Mouse (Mus musculus): Measurements from ENCODE around the gene Slc6a11. TPM values are rescaled to one million over a fixed set of nuclear protein-coding genes. Genes with fewer than 3 reads are reported as not detected.

Gene Slc6a11
- total and polyA plus RNA-seq, 3 experiments, result not detected

DNA sequence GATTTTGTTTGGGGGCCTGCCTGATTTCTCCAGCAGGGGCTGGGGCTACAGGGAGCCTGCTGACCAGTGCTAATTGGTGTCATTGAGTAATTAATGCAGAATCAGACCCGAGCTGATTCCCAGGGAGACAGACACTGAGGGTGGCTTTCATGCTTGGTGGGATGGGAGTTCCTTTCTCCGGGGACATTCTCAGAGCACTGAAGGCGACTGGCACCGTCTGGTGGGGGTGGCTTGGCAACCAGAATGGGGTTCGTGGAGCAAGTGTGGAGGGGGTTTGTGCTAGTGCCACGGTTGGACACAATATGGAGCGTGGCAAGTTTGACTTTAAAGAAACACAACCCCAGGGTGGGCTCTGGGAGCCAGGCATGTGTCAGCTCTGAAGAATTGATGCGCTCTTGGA, 29.7 kb downstream of the Slc6a11 start:
- TF ChIP-seq UBTF (IDR thresholded peaks at IDR 0.05; ENCODE audit: borderline replicate concordance, insufficient read depth, low read depth, low read length), result no peak
- TF ChIP-seq NRF1 (IDR thresholded peaks at IDR 0.05; ENCODE audit: insufficient read depth, low read depth, low read length, poor library complexity, severe bottlenecking), result no peak
- TF ChIP-seq EP300 (IDR thresholded peaks at IDR 0.05; ENCODE audit: low read depth in 1 of 2, low read length in 2 of 2), result no peak
- TF ChIP-seq JUND (IDR thresholded peaks at IDR 0.05; ENCODE audit: low read depth, low read length), result no peak
- no peak for TF ChIP-seq HCFC1 (IDR thresholded peaks at IDR 0.05; ENCODE audit: low read depth, low read length)
- no peak for TF ChIP-seq NELFE (IDR thresholded peaks at IDR 0.05; ENCODE audit: low read depth, low read length)
- TF ChIP-seq TCF12 (IDR thresholded peaks at IDR 0.05; ENCODE audit: low read depth, low read length), result no peak
- TF ChIP-seq GABPA (IDR thresholded peaks at IDR 0.05; ENCODE audit: low read depth, low read length), result no peak
- TF ChIP-seq ELF1 (IDR thresholded peaks at IDR 0.05; ENCODE audit: low read depth, low read length), result no peak
- Histone ChIP-seq H3K4me1 (ENCODE audit: control insufficient read depth in 1 of 2, insufficient read depth in 2 of 2, low read length in 2 of 2) (no peaks in the 10 kb centered on the region), H3K27ac (ENCODE audit: control insufficient read depth, low read depth, low read length) (no peak overlapping the region), H3K27me3 (ENCODE audit: control insufficient read depth in 1 of 2, insufficient read depth in 2 of 2, low read length in 2 of 2) (no peaks in the 10 kb centered on the region), H3K36me3 (ENCODE audit: control insufficient read depth in 1 of 2, insufficient read depth in 2 of 2, low read length in 2 of 2) (no peaks in the 10 kb centered on the region), H3K9ac (ENCODE audit: control insufficient read depth, low read depth, low read length, poor library complexity, severe bottlenecking) (no peak overlapping the region), H3K79me2 (ENCODE audit: control insufficient read depth, insufficient read depth, low read length, poor library complexity) (no peaks in the 10 kb centered on the region), H3K9me3 (replicated peaks; ENCODE audit: insufficient read depth, low read length) (no peaks in the 10 kb centered on the region), H3K4me3 (ENCODE audit: control insufficient read depth in 1 of 2, insufficient read depth in 1 of 2, low read depth in 2 of 2, low read length in 2 of 2) (no peak overlapping the region)
- DNase-seq (ENCODE audit: low read depth, low spot score), result no peak

DNA sequence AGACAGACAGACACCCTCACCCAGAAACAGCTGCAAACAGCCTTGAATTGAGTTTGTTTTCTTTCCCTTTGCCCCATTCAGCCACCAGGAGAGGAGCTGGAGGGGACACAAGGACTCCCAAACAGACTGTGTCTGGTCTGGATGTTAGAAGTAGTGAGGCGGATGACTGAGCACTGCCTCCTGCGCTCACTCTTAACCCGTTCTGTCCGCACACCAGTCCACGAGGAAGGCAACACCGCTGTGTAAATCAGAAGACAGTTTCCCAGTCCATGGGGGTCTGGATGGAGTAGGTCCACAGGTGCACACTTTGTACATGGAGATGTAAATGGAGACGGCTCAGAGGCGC, 43.0 kb downstream of the Slc6a11 start:
- no peak for DNase-seq (ENCODE audit: low read depth, low spot score)
- H3K9ac ChIP-seq (ENCODE audit: control insufficient read depth, low read depth, low read length, poor library complexity, severe bottlenecking), result no peak overlapping the region
- no peak overlapping the region for H3K4me3 ChIP-seq (ENCODE audit: control insufficient read depth in 1 of 2, insufficient read depth in 1 of 2, low read depth in 2 of 2, low read length in 2 of 2)
- H3K36me3 ChIP-seq (ENCODE audit: control insufficient read depth in 1 of 2, insufficient read depth in 2 of 2, low read length in 2 of 2), result no peaks in the 10 kb centered on the region
- H3K79me2 ChIP-seq (ENCODE audit: control insufficient read depth, insufficient read depth, low read length, poor library complexity), result no peaks in the 10 kb centered on the region
- no peaks in the 10 kb centered on the region for H3K27me3 ChIP-seq (ENCODE audit: control insufficient read depth in 1 of 2, insufficient read depth in 2 of 2, low read length in 2 of 2)
- TF ChIP-seq BHLHE40 (IDR thresholded peaks at IDR 0.05; ENCODE audit: borderline replicate concordance, low read depth, low read length), result no peak
- TF ChIP-seq KAT2A (conservative IDR thresholded peaks at IDR 0.05; ENCODE audit: low read depth, low read length), result no peak
- no peak for TF ChIP-seq NRF1 (IDR thresholded peaks at IDR 0.05; ENCODE audit: insufficient read depth, low read depth, low read length, poor library complexity, severe bottlenecking)
- TF ChIP-seq ZMIZ1 (IDR thresholded peaks at IDR 0.05; ENCODE audit: low read depth, low read length), result no peak
- TF ChIP-seq MAZ (IDR thresholded peaks at IDR 0.05; ENCODE audit: low read depth, low read length), result no peak
- TF ChIP-seq TCF12 (IDR thresholded peaks at IDR 0.05; ENCODE audit: low read depth, low read length), result no peak
- no peak for TF ChIP-seq RAD21 (IDR thresholded peaks at IDR 0.05; ENCODE audit: low read depth, low read length)
- no peak for TF ChIP-seq CTCF (IDR thresholded peaks at IDR 0.05 in 2 of 3, conservative IDR thresholded peaks at IDR 0.05 in 1 of 3; ENCODE audit: control insufficient read depth in 1 of 3, insufficient read depth in 1 of 3, low read depth in 2 of 3, low read length in 3 of 3, poor library complexity in 1 of 3, severe bottlenecking in 1 of 3)
- no peaks in the 10 kb centered on the region for H3K9me3 ChIP-seq (replicated peaks; ENCODE audit: insufficient read depth, low read length)
- H3K27ac ChIP-seq (ENCODE audit: control insufficient read depth, low read depth, low read length), result no peak overlapping the region
- no peaks in the 10 kb centered on the region for H3K4me1 ChIP-seq (ENCODE audit: control insufficient read depth in 1 of 2, insufficient read depth in 2 of 2, low read length in 2 of 2)

Data from MEL (cell line).